Mouse (Mus musculus): ENCODE measurements around the gene Npdc1. TPM values are rescaled to one million over a fixed set of nuclear protein-coding genes. Genes with fewer than 3 reads are reported as not detected.

Gene Npdc1
- polyA plus RNA-seq, 1 experiment from 2014 or later = 49.6 TPM

GRCm38 (mm10) chr2:25369996-25370395 lies 29.2 kb upstream of the Npdc1 start:
- Histone ChIP-seq H3K9me3 (no peaks in the 10 kb centered on the region), H3K4me2 (no peak overlapping the region), H3K27ac (no peak overlapping the region), H3K36me3 (no peaks in the 10 kb centered on the region), H3K9ac (no peak overlapping the region), H3K4me3 (replicated peaks) (no peak overlapping the region), H3K4me1 (peaks cover 30% of the 10 kb centered on the region), H3K27me3 (replicated peaks) (no peaks in the 10 kb centered on the region)
- ATAC-seq (ENCODE audit: insufficient read depth, low FRiP score, low read depth) = no peak
- 90% methylated on average over 3 of the region's 3 CpGs for WGBS

GRCm38 (mm10) chr2:25371764-25372643 lies 27.1 kb upstream of the Npdc1 start, which contains the start of gene Sapcd2:
Gene Sapcd2, plus strand, starts transcription at chr2:25372321.
- Histone ChIP-seq H3K4me1 (peaks cover 26% of the 10 kb centered on the region), H3K9ac (peak within 1 kb of the TSS; percentile 62), H3K4me3 (replicated peaks) (peak within 1 kb of the TSS; percentile 60), H3K9me3 (no peaks in the 10 kb centered on the region), H3K27ac (peak within 1 kb of the TSS; percentile 82), H3K27me3 (replicated peaks) (no peaks in the 10 kb centered on the region), H3K36me3 (no peaks in the 10 kb centered on the region; the same call in 1 of the 2 replicates), H3K4me2 (peak within 1 kb of the TSS; percentile 92)
- WGBS = 1% methylated on average over 65 of the region's 65 CpGs
- ATAC-seq (ENCODE audit: insufficient read depth, low FRiP score, low read depth) = peak; percentile 91

GRCm38 (mm10) chr2:25372644-25373391 lies 26.3 kb upstream of the Npdc1 start:
- Histone ChIP-seq H3K4me3 (replicated peaks) (peak overlapping the region; percentile 60), H3K27me3 (replicated peaks) (no peaks in the 10 kb centered on the region), H3K9me3 (no peaks in the 10 kb centered on the region), H3K36me3 (peaks cover 5% of the 10 kb centered on the region; the same call in 1 of the 2 replicates), H3K9ac (peak overlapping the region; percentile 62), H3K27ac (peak overlapping the region; percentile 49; the same call in 1 of the 2 replicates), H3K4me2 (peak overlapping the region; percentile 92), H3K4me1 (peaks cover 26% of the 10 kb centered on the region)
- WGBS = 2% methylated on average over 42 of the region's 42 CpGs
- no peak for ATAC-seq (ENCODE audit: insufficient read depth, low FRiP score, low read depth)

GRCm38 (mm10) chr2:25373431-25373830 lies 25.7 kb upstream of the Npdc1 start:
- 42% methylated on average over 2 of the region's 2 CpGs for WGBS
- Histone ChIP-seq H3K36me3 (peaks cover 7% of the 10 kb centered on the region; the same call in 1 of the 2 replicates), H3K27me3 (replicated peaks) (no peaks in the 10 kb centered on the region), H3K9me3 (no peaks in the 10 kb centered on the region), H3K9ac (no peak overlapping the region), H3K27ac (no peak overlapping the region), H3K4me1 (peaks cover 26% of the 10 kb centered on the region), H3K4me3 (replicated peaks) (peak overlapping the region; percentile 60), H3K4me2 (peak overlapping the region; percentile 92)
- no peak for ATAC-seq (ENCODE audit: insufficient read depth, low FRiP score, low read depth)

GRCm38 (mm10) chr2:25376589-25376988 lies 22.6 kb upstream of the Npdc1 start:
- ATAC-seq (ENCODE audit: insufficient read depth, low FRiP score, low read depth) = no peak
- no peak overlapping the region for H3K4me2 ChIP-seq
- no peaks in the 10 kb centered on the region for H3K9me3 ChIP-seq
- H3K4me3 ChIP-seq (replicated peaks) = no peak overlapping the region
- peaks cover 7% of the 10 kb centered on the region; the same call in 1 of the 2 replicates for H3K36me3 ChIP-seq
- H3K27me3 ChIP-seq (replicated peaks) = no peaks in the 10 kb centered on the region
- no peak overlapping the region for H3K27ac ChIP-seq
- 56% methylated on average over 4 of the region's 4 CpGs for WGBS
- no peak overlapping the region for H3K9ac ChIP-seq
- peaks cover 25% of the 10 kb centered on the region for H3K4me1 ChIP-seq

- H3K4me3 ChIP-seq (replicated peaks) = no peak overlapping the region
- no peaks in the 10 kb centered on the region for H3K4me1 ChIP-seq
- 58% methylated on average over 5 of the region's 5 CpGs for WGBS
- no peak for ATAC-seq (ENCODE audit: insufficient read depth, low FRiP score, low read depth)
- H3K36me3 ChIP-seq = no peaks in the 10 kb centered on the region
- H3K27ac ChIP-seq = no peak overlapping the region
- H3K9ac ChIP-seq = no peak overlapping the region
- no peak overlapping the region for H3K4me2 ChIP-seq
- no peaks in the 10 kb centered on the region for H3K9me3 ChIP-seq
- no peaks in the 10 kb centered on the region for H3K27me3 ChIP-seq (replicated peaks)
Observed at GRCm38 (mm10) chr2:25384492-25384891, 14.7 kb upstream of the Npdc1 start.

- Histone ChIP-seq H3K27me3 (replicated peaks) (peaks cover 11% of the 10 kb centered on the region; the same call in 1 of the 2 replicates), H3K36me3 (no peaks in the 10 kb centered on the region), H3K4me1 (peaks cover 15% of the 10 kb centered on the region), H3K4me3 (replicated peaks) (no peak overlapping the region), H3K9ac (no peak overlapping the region), H3K9me3 (no peaks in the 10 kb centered on the region), H3K4me2 (no peak overlapping the region), H3K27ac (no peak overlapping the region)
- ATAC-seq (ENCODE audit: insufficient read depth, low FRiP score, low read depth) = no peak
- WGBS = 54% methylated on average over 5 of the region's 5 CpGs
Observed at GRCm38 (mm10) chr2:25391266-25391665, 7.9 kb upstream of the Npdc1 start.

- no peak overlapping the region for H3K4me2 ChIP-seq
- no peak overlapping the region for H3K4me3 ChIP-seq (replicated peaks)
- H3K27ac ChIP-seq = peak overlapping the region; percentile 65
- H3K36me3 ChIP-seq = no peaks in the 10 kb centered on the region
- no peaks in the 10 kb centered on the region for H3K9me3 ChIP-seq
- 30% methylated on average over 3 of the region's 3 CpGs for WGBS
- H3K4me1 ChIP-seq = peaks cover 15% of the 10 kb centered on the region
- peaks cover 39% of the 10 kb centered on the region for H3K27me3 ChIP-seq (replicated peaks)
- ATAC-seq (ENCODE audit: insufficient read depth, low FRiP score, low read depth) = no peak; the same call in 1 of the 2 replicates
- H3K9ac ChIP-seq = no peak overlapping the region
Observed at GRCm38 (mm10) chr2:25394281-25395221, 4.6 kb upstream of the Npdc1 start.

GRCm38 (mm10) chr2:25395721-25396596 lies 3.2 kb upstream of the Npdc1 start, which contains the start of gene Entpd2:
Gene Entpd2, plus strand, starts transcription at chr2:25395874.
- Histone ChIP-seq H3K4me2 (peak within 1 kb of the TSS; percentile 88), H3K4me3 (replicated peaks) (peak within 1 kb of the TSS; percentile 44), H3K27ac (peak within 1 kb of the TSS; percentile 65; the same call in 1 of the 2 replicates), H3K9me3 (no peaks in the 10 kb centered on the region), H3K4me1 (peaks cover 20% of the 10 kb centered on the region), H3K36me3 (no peaks in the 10 kb centered on the region), H3K27me3 (replicated peaks) (peaks cover 53% of the 10 kb centered on the region), H3K9ac (peak within 1 kb of the TSS; percentile 26; the same call in 1 of the 2 replicates)
- 2% methylated on average over 57 of the region's 57 CpGs for WGBS
- ATAC-seq (ENCODE audit: insufficient read depth, low FRiP score, low read depth) = peak; percentile 65

GRCm38 (mm10) chr2:25396597-25396983 lies 2.6 kb upstream of the Npdc1 start:
- Histone ChIP-seq H3K4me3 (replicated peaks) (peak overlapping the region; percentile 44), H3K4me1 (peaks cover 20% of the 10 kb centered on the region), H3K27ac (no peak overlapping the region), H3K27me3 (replicated peaks) (peaks cover 59% of the 10 kb centered on the region), H3K4me2 (peak overlapping the region; percentile 88), H3K36me3 (no peaks in the 10 kb centered on the region), H3K9ac (no peak overlapping the region), H3K9me3 (no peaks in the 10 kb centered on the region)
- WGBS = 38% methylated on average over 3 of the region's 3 CpGs
- ATAC-seq (ENCODE audit: insufficient read depth, low FRiP score, low read depth) = no peak

All from stomach, embryonic 15.5 days (tissue).